Mouse (Mus musculus): Measurements from ENCODE around the gene Nmd3. TPM values are rescaled to one million over a fixed set of nuclear protein-coding genes. Genes with fewer than 3 reads are reported as not detected.

Nmd3 gene
- polyA plus RNA-seq, 1 experiment from 2014 or later: 130 TPM

DNA sequence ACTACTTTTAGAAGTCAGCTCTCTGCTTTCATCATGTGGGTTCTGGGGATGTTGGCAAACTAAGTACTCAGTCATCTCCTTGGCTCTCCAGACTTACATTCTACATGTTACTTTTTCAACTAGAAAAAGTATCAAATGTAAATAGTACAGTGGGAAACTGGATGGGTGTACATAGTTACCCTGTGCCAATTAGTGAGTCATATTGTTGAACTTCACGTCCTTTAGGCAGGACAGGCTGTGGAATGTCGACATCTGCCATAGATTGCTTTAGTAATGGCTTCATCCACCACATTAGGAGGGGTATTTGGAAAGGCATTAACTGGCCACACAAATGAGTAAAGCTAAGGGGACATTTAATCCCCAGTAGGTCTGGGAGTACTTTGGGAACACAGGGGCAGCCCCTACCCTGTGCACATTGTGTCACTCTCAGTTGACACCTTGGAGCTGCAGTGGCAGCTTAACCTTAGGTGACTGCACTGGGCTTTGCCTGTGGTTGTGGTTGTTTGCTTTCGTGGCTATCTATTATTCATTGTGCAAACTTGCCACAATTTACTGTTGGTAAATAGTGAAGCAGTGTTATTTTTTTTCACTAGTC, 71.1 kb downstream of the Nmd3 start:
- peak; percentile 83 for ATAC-seq (ENCODE audit: insufficient read depth, low FRiP score)
- no peaks in the 10 kb centered on the region for H3K9me3 ChIP-seq (replicated peaks; ENCODE audit: control insufficient read depth, low read length)
- 44% methylated on average over 3 of the region's 3 CpGs for WGBS
- H3K4me3 ChIP-seq (replicated peaks; ENCODE audit: low read length): no peak overlapping the region
- H3K27ac ChIP-seq (ENCODE audit: low read length): 0 out of 2 replicates have a peak overlapping the region, but pooled peaks have one; percentile 13
- H3K27me3 ChIP-seq (ENCODE audit: control insufficient read depth, insufficient read depth, low read length): no peaks in the 10 kb centered on the region
- no peaks in the 10 kb centered on the region for H3K36me3 ChIP-seq (ENCODE audit: control insufficient read depth, insufficient read depth, low read length)
- no peak overlapping the region for H3K4me2 ChIP-seq (ENCODE audit: low read depth, low read length)
- H3K4me1 ChIP-seq (ENCODE audit: control insufficient read depth, insufficient read depth, low read length): no peaks in the 10 kb centered on the region
- no peak overlapping the region for H3K9ac ChIP-seq (ENCODE audit: low read length)

DNA sequence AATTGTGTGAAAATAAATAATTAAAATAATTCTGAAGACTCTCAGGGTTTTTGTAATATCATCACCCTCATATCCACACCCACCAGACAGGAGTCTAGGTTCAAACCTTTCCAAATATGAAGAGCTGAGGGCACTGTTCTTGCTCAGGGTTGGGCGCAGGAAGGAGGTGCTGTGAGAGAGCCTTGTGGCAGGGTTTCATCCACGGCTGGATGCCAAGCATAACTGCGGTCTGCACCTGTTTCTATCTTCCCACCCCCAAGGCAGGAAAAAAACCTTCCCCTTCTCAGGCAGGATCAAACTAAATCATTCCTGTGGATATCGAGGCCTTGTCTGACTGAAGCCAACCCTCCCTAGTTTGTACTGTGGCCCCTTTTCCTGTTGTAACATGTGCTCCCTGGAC, 75.7 kb downstream of the Nmd3 start:
- Histone ChIP-seq H3K9me3 (replicated peaks; ENCODE audit: control insufficient read depth, low read length) (no peaks in the 10 kb centered on the region), H3K27me3 (ENCODE audit: control insufficient read depth, insufficient read depth, low read length) (no peaks in the 10 kb centered on the region), H3K36me3 (ENCODE audit: control insufficient read depth, insufficient read depth, low read length) (no peaks in the 10 kb centered on the region), H3K4me2 (ENCODE audit: low read depth, low read length) (no peak overlapping the region), H3K4me1 (ENCODE audit: control insufficient read depth, insufficient read depth, low read length) (peaks cover 4% of the 10 kb centered on the region; the same call in 1 of the 2 replicates), H3K9ac (ENCODE audit: low read length) (no peak overlapping the region), H3K27ac (ENCODE audit: low read length) (no peak overlapping the region), H3K4me3 (replicated peaks; ENCODE audit: low read length) (no peak overlapping the region)
- 87% methylated on average over 4 of the region's 4 CpGs for WGBS
- ATAC-seq (ENCODE audit: insufficient read depth, low FRiP score): no peak

DNA sequence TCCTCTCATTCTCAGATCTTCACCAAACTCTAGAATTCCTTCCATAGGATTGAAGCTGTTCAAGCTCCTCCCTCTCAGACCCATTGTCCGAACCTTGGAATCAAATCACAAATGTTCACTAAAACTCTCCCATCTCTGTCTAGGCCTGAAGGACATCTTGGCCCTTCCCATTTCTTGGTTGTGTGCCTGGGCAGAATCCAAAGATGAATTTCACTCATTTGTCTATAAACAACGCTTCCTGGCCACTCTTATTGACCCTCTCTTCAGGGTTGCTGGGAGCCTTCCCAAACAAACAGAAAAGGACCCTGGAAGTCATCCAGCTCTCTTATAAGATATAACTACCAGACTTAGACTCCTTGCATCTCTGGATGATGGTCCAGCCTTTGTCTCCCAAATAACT, 76.2 kb downstream of the Nmd3 start:
- Histone ChIP-seq H3K9ac (ENCODE audit: low read length) (no peak overlapping the region), H3K4me1 (ENCODE audit: control insufficient read depth, insufficient read depth, low read length) (peaks cover 4% of the 10 kb centered on the region; the same call in 1 of the 2 replicates), H3K27me3 (ENCODE audit: control insufficient read depth, insufficient read depth, low read length) (no peaks in the 10 kb centered on the region), H3K9me3 (replicated peaks; ENCODE audit: control insufficient read depth, low read length) (no peaks in the 10 kb centered on the region), H3K27ac (ENCODE audit: low read length) (no peak overlapping the region), H3K4me2 (ENCODE audit: low read depth, low read length) (no peak overlapping the region), H3K4me3 (replicated peaks; ENCODE audit: low read length) (no peak overlapping the region), H3K36me3 (ENCODE audit: control insufficient read depth, insufficient read depth, low read length) (no peaks in the 10 kb centered on the region)
- WGBS: 59% methylated on average over 2 of the region's 2 CpGs
- ATAC-seq (ENCODE audit: insufficient read depth, low FRiP score): no peak

DNA sequence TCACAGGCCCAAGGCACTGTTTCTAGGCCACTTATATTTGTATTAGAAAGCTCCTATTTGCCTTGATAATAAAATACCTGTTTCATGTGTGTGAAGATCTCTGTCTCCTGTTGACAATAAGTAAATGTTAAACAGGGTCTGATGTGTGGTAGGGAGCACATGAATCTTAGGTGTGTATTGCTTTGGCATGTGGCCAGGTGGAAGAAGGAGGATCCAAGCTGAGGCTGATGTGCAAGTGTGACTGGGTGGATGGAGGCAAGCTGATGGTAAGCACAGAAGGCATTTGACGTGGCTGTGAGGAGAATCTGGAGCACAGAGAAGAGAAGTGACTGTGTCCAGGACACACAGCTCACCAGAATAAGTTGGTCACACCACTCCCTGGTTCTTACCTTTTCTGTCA, 77.3 kb downstream of the Nmd3 start:
- H3K27me3 ChIP-seq (ENCODE audit: control insufficient read depth, insufficient read depth, low read length): no peaks in the 10 kb centered on the region
- H3K9me3 ChIP-seq (replicated peaks; ENCODE audit: control insufficient read depth, low read length): no peaks in the 10 kb centered on the region
- ATAC-seq (ENCODE audit: insufficient read depth, low FRiP score): peak; percentile 44; the same call in 1 of the 2 replicates
- 69% methylated on average over 1 of the region's 1 CpGs for WGBS
- H3K36me3 ChIP-seq (ENCODE audit: control insufficient read depth, insufficient read depth, low read length): no peaks in the 10 kb centered on the region
- no peak overlapping the region for H3K4me3 ChIP-seq (replicated peaks; ENCODE audit: low read length)
- no peak overlapping the region for H3K9ac ChIP-seq (ENCODE audit: low read length)
- no peak overlapping the region for H3K27ac ChIP-seq (ENCODE audit: low read length)
- no peak overlapping the region for H3K4me2 ChIP-seq (ENCODE audit: low read depth, low read length)
- peaks cover 4% of the 10 kb centered on the region; the same call in 1 of the 2 replicates for H3K4me1 ChIP-seq (ENCODE audit: control insufficient read depth, insufficient read depth, low read length)

DNA sequence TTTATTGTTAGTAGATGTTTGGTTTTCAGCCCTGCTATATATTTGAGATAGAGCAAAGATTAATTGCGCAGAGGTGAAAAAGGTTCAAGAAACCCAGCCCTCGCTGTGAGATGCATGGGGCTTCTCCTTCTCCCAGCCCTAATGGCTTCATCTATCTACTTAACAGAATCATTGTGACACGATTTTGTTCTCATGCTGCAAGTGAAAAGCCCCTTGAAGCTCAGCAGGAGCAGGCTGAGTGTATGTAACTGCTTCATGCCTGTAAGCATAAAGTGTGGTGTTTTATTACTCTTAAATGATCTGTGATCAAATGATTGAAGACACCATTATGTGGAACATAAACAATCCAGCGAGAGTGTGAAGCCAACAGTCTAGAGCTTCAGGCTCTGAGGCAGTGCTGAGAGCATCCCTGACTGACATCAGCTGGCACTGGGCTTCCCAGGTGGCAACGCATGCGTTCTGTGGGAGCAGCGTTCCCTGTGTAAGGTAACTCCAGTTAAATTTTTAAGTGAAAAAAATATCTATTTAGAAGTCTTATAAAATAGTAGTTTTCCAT, 79.1 kb downstream of the Nmd3 start:
- 33% methylated on average over 7 of the region's 7 CpGs for WGBS
- ATAC-seq (ENCODE audit: insufficient read depth, low FRiP score): 0 out of 2 replicates have a peak, but pooled peaks have one; percentile 14
- H3K4me2 ChIP-seq (ENCODE audit: low read depth, low read length): no peak overlapping the region

DNA sequence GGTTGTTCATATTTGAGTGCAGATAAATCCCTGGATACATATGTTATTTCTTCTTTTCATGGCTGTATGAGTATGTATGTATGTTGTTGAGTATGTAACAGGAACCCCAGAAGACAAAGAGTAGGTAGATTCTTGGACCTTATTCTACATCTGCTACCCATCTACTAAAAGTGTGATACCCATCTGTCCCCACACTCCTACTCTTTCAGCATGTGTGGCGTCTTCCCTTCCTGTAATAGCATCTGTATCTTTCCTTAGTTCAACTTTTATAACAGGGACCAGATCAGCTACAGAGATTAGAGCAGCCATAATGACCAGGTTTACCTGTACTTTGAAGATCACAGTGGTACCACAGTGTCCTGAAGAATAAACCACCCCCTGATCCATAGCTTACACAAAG, 81.4 kb downstream of the Nmd3 start:
- Histone ChIP-seq H3K4me3 (replicated peaks; ENCODE audit: low read length) (no peak overlapping the region), H3K27me3 (ENCODE audit: control insufficient read depth, insufficient read depth, low read length) (no peaks in the 10 kb centered on the region), H3K9me3 (replicated peaks; ENCODE audit: control insufficient read depth, low read length) (no peaks in the 10 kb centered on the region), H3K9ac (ENCODE audit: low read length) (no peak overlapping the region), H3K4me1 (ENCODE audit: control insufficient read depth, insufficient read depth, low read length) (peaks cover 4% of the 10 kb centered on the region; the same call in 1 of the 2 replicates), H3K4me2 (ENCODE audit: low read depth, low read length) (no peak overlapping the region), H3K36me3 (ENCODE audit: control insufficient read depth, insufficient read depth, low read length) (no peaks in the 10 kb centered on the region), H3K27ac (ENCODE audit: low read length) (no peak overlapping the region)
- no peak for ATAC-seq (ENCODE audit: insufficient read depth, low FRiP score)
- 95% methylated on average over 1 of the region's 1 CpGs for WGBS

More for the DNA sequence above, 79.1 kb downstream of the Nmd3 start:
- Histone ChIP-seq H3K4me3 (replicated peaks; ENCODE audit: low read length) (no peak overlapping the region), H3K27me3 (ENCODE audit: control insufficient read depth, insufficient read depth, low read length) (no peaks in the 10 kb centered on the region), H3K4me1 (ENCODE audit: control insufficient read depth, insufficient read depth, low read length) (peaks cover 4% of the 10 kb centered on the region; the same call in 1 of the 2 replicates), H3K27ac (ENCODE audit: low read length) (0 out of 2 replicates have a peak overlapping the region, but pooled peaks have one; percentile 33), H3K9ac (ENCODE audit: low read length) (no peak overlapping the region), H3K9me3 (replicated peaks; ENCODE audit: control insufficient read depth, low read length) (no peaks in the 10 kb centered on the region), H3K36me3 (ENCODE audit: control insufficient read depth, insufficient read depth, low read length) (no peaks in the 10 kb centered on the region)

Other genes starting within 250 kb of the Nmd3 start
- 39.2 and 39.8 TPM in 2 replicates for gene B3galnt1, start 123.0 kb upstream of the Nmd3 start, polyA plus RNA-seq (2015; fragmentation: Nextera tagmentation; extraction: Ambion mirVana)
- gene Sptssb, start 138.0 kb downstream of the Nmd3 start, polyA plus RNA-seq (2015; fragmentation: Nextera tagmentation; extraction: Ambion mirVana): 60.5 and 99.1 TPM in 2 replicates

Measured in stomach, embryonic 16.5 days (tissue).